Mouse (Mus musculus) ES-Bruce4 (cell line): ENCODE results near the gene Umodl1.

Source experiments
- CTCF ChIP-seq: IDR thresholded peaks from one replicate; pipeline ENCODE4 v1.8.1; 2011; ENCODE audit warnings: low read depth, low read length
- EP300 ChIP-seq: IDR thresholded peaks from 2 replicates; pipeline ENCODE4 v1.6.1; 2011; ENCODE audit warnings: low read depth, low read length; ENCODE audit not compliant: insufficient read depth
- POLR2A ChIP-seq: IDR thresholded peaks from one replicate; pipeline ENCODE4 v1.8.1; 2011; ENCODE audit warnings: low read length; ENCODE audit not compliant: insufficient read depth

DNA sequence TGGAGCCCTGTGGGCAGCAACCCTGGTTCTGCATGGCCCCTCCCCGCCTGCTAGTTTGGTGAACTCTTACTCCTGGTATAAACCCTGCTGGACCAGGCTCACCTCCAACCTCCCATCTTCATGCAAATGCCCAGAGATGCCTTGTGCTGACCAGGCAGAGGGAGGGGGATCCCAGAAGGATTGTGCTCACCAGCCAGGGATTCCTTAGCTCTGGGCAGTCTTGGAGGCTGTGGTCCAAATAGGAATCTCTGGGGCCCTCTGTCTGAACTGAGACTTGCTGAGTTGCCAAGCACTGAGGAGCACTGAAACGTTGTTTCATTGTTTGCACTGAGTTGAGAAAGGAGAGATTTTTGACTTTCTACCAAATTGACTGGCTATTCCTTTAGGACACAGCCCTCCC lies 8.4 kb downstream of the Umodl1 start:
- TF ChIP-seq POLR2A (no peak), CTCF (no peak), EP300 (no peak)
